Mouse (Mus musculus): Measurements from ENCODE around the gene Plcg2. TPM values are rescaled to one million over a fixed set of nuclear protein-coding genes. Genes with fewer than 3 reads are reported as not detected.

The Plcg2 gene
- total RNA-seq, 2 experiments from 2014 or later, result 2.1 to 2.4 TPM

GRCm38 (mm10) chr8:117627096-117627495, 129.0 kb downstream of the Plcg2 start:
- no peak for DNase-seq (ENCODE audit: low spot score in 2 of 2)

DNA sequence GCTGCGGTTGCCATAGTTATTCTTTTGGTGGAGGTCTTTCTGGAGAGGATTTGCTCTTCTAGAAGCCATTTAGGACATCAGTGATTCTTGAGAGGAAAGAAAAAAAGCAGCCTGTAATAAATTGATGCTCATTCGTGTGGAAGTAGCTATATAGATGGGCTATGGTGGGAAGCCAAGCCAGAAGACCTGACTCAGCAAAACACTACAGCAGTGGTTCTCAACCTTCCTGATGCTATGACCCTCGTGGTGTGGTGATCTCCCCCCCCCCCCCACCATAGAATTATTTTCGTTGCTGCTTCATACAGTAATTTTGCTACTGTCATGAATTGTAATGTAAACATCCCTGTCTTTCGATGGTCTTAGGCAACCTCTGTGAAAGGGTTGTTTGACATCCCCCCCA, 134.4 kb downstream of the Plcg2 start:
- DNase-seq (ENCODE audit: low spot score in 2 of 2), result no peak

- no peak for DNase-seq (ENCODE audit: low spot score in 2 of 2)
Measured at GRCm38 (mm10) chr8:117634406-117634805, 136.3 kb downstream of the Plcg2 start.

- DNase-seq (ENCODE audit: low spot score in 2 of 2), result no peak
Measured at GRCm38 (mm10) chr8:117637462-117637861, 139.4 kb downstream of the Plcg2 start.

- no peak for DNase-seq (ENCODE audit: low spot score in 2 of 2)
Measured at GRCm38 (mm10) chr8:117639631-117640030, 141.5 kb downstream of the Plcg2 start.

GRCm38 (mm10) chr8:117645486-117645885, 147.4 kb downstream of the Plcg2 start:
- DNase-seq (ENCODE audit: low spot score in 2 of 2), result no peak

- peak in 1 of 2 experiments; percentile 29 for DNase-seq (ENCODE audit: low spot score in 2 of 2)
Measured at GRCm38 (mm10) chr8:117646020-117646419, 147.9 kb downstream of the Plcg2 start.

GRCm38 (mm10) chr8:117646440-117646839, 148.3 kb downstream of the Plcg2 start:
- DNase-seq (ENCODE audit: low spot score in 2 of 2), result no peak

DNA sequence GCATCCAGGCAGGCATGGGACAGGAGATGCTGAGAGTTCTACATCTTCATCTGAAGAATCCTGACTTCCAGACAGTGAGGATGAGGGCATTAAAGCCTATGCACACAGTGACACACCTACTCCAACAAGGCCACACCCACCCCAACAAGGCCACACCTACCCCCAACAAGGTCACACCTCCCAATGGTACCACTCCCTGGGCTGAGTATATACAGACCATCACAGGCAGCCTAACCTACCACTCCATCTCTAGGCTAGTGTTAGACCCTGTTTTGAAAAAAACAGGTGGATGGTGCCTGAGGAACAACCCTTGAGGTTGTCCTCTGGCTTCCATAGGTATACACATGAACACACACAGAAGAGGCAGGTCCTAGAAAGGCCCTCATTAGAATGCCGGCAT, 154.2 kb downstream of the Plcg2 start:
- no peak for DNase-seq (ENCODE audit: low spot score in 2 of 2)

- no peak for DNase-seq (ENCODE audit: low spot score in 2 of 2)
Measured at GRCm38 (mm10) chr8:117658990-117659389, 160.9 kb downstream of the Plcg2 start.

DNA sequence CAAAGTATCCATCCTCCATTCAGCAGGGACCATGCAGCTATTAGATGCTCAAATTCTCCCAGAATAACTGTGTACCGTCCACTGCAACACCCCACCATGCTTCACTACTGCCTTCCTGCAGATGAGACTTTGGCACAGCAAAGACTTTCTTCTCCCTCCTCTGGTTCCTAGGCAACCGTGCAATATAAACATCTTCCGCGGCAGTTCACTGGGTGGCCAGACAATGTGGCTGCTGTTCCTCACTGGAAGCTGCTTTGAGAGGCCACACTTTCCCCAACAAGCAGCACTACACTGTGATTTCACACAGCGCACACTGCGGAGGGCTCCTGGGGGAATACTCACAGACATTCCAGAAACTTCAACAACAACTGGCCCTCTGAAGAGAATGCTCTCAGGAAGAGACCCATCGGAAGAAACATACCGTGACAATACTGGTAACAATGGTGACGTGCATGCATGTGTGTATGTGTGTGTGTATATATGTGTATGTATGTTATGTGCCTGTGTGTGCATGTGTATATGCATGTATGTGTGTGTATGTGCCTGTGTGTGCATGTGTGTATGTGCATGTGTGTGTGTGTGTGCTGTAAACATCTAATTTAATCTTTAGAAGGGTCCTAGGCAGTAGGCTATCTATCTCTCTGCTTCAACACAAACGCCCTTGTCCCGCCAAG, 162.4 kb downstream of the Plcg2 start:
- DNase-seq (ENCODE audit: low spot score in 2 of 2), result peak in 1 of 2 experiments; percentile 20

DNA sequence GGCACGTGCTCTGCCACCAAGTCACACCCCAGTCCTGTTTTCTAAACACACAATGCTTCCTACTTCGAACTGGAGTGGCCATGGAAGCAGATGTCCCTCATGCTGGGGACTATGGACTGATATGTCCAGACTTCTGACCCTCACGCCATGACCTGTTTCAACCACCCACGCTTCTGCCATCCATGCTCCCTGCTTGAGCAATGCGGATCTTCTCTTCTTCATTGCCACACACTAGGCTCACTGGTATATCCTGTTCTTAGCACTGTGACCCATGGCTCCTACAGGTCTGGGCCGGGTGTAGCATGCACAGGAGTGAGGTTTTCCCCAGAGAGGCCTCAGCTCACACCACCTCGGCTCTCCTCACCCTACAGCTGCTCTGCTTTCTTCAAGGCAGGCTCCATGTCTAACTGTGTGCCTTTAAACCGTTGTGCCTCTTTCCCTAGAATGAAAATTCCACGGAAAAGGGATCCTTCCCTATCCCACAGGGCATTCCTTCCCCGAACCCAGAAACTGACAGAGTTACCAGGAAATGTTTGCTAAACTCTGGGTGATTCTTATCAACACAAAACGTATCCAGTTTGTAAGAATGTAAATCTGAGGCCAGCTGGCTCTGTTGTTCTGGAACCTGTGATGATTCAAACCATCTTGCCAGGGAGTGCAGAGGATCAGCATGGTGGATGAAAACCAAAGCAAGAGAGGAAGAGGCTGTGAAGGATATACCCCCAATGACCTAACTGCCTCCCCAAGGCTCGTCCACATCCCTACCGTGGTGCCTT, 169.4 kb downstream of the Plcg2 start:
- DNase-seq (ENCODE audit: low spot score in 2 of 2), result no peak

DNA sequence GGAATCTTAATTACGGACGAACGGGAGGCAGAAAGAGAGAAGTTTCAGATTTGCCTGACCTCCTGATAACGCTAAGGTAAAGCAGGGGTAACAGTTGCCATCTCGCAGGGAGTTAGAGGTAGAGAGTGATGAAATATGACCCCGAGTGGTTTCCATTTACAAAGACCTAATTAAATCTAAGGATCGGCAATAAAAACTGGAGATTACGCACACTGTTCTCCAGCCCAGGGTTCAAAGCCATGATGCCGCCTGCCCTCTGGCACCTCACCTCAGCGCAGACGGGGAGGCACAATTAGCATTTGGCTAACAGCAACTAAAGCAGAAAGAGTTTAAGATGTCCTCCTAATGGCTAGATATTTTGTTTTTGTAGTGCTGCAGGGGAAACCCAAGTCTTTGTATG, 172.4 kb downstream of the Plcg2 start:
- DNase-seq (ENCODE audit: low spot score in 2 of 2), result no peak

DNA sequence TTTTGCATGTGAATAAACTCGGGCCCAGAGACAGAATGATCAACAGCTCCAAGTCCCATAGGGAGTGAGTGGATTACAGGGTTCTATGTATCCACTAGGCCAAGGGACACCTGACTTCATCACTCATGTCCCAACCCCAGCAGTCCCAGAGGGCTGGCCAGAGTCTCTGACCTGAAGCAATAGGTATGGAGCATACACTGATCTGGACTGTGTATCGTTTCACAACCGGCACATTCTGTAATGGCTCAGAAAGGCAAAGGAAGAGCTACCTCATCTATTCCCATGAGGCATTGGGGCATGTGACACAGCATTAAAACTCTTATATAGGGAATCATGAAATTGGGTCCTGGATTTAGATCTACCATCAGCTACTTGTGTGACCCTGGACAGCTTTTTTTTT, 174.5 kb downstream of the Plcg2 start:
- DNase-seq (ENCODE audit: low spot score in 2 of 2), result no peak

DNA sequence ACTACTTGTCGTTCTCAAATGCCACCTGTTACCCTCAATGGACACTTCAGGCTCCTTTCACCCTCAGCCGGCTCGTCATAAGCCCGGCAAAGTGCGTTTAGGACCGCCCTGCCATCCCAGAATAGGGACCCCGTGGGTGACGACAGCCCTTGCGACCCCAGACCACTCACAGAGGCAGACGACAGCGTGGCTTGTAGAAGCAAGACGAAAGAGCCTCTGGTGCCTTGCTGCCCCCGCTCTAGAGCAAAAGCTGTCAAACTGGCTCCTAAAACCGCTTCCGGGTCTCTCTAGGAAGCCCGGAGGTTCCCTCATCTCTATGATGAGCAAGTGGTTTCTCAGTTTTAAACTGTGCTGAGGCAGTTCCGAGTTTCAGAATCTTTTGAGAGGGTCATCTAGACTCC, 175.3 kb downstream of the Plcg2 start, which contains the start of gene Sdr42e1:
Sdr42e1 (minus strand) TSS at position 260 of the 401 bp plus-strand sequence.
- DNase-seq (ENCODE audit: low spot score in 2 of 2), result peak in 1 of 2 experiments; percentile 29

DNA sequence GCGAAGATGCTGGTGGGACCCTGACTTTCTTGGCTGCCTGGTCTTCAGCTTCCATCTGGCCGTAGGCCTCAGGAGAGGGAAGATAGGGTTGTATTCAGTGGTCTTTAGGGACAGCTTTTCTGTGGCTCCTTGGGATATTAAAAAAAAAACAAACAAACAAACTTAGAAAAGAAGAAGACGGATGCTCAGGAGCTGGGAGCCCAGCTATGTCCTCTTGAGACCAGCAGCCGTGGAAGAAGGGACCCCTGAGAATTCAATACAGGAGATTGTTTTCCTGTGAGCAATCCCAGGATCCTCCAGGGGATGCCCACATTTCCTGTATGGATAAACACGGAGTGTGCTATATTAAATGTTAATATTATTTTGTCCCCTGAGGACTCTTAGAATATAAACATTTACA, 177.1 kb downstream of the Plcg2 start:
- DNase-seq (ENCODE audit: low spot score in 2 of 2), result no peak

DNA sequence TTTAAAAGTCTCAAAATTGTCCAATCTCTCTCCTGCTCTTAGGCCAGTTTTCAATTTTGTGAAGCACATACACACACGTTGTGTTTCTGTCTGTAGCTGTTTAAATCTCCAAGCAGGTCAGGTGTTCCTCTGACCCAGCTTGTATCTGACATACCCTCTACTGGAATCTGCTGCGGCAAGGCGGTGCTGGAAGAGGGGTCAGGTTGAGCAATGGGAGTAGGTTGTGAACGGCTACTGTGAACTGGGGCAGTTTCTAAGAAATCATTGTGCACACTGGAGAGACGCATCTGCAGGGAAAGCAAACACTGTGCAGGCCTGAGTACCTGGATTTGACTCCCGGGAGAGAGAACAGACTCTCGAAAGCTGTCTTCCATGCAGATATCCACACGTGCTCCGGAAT, 178.4 kb downstream of the Plcg2 start:
- DNase-seq (ENCODE audit: low spot score in 2 of 2), result no peak

GRCm38 (mm10) chr8:117677011-117677410, 178.9 kb downstream of the Plcg2 start:
- no peak for DNase-seq (ENCODE audit: low spot score in 2 of 2)

- no peak for DNase-seq (ENCODE audit: low spot score in 2 of 2)
Measured at GRCm38 (mm10) chr8:117678650-117679049, 180.6 kb downstream of the Plcg2 start.

DNA sequence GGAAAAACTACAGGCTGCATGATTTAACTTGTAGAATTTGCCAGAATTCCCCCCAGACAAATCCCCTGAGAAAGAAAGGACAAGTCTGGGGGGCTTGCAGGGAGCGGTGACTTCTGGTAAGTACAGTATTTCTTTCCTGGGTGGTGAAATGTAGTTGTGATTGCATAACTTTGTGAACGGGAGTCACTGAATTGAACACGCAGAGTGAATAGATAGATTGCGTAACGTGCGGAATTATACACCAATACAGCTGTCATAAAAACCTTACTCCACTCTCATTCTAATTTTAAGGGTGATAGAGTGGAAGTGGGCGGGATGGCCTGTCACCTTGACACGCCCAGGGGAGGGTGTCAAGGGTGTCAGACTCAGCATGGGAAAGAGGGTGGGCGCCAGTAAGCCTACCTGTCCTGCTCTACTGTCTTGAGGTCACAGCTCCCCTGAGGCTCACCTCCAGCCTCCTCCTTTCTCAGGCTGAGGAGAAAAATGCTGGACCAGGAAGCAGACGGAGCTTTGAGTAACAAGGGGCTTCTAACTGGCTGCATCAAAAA, 185.9 kb downstream of the Plcg2 start:
- no peak for DNase-seq (ENCODE audit: low spot score in 2 of 2)

- DNase-seq (ENCODE audit: low spot score in 2 of 2), result no peak
Measured at GRCm38 (mm10) chr8:117684504-117684903, 186.4 kb downstream of the Plcg2 start.

All from gastrocnemius, postnatal 4 days (tissue).